Mouse (Mus musculus) kidney, postnatal 0 days (tissue): ENCODE results near the gene Snip1. TPM values are rescaled to one million over a fixed set of nuclear protein-coding genes. Genes with fewer than 3 reads are reported as not detected.

ENCODE experiments used
- ATAC-seq: fragments of 200-750 bp; cut with Nextera tagmentation; replicated peaks from 2 replicates; pipeline ENCODE4 v1.8.0; 2017; ENCODE audit warnings: low read depth, moderate number of reproducible peaks, moderate TSS enrichment, moderate library complexity; ENCODE audit not compliant: low FRiP score
- DNase-seq: peaks from one replicate; pipeline ENCODE4 v3.0.0-alpha.2; 2016; ENCODE audit warnings: low spot score
- H3K27ac ChIP-seq: fragments of 300-500 bp; sonication (generic); 2 replicates; pipeline ENCODE4 v1.5.1; 2014; ENCODE audit warnings: mild to moderate bottlenecking
- H3K27me3 ChIP-seq: fragments of 300-500 bp; sonication (generic); 2 replicates; pipeline ENCODE4 v1.6.1; 2014; ENCODE audit warnings: low read length, mixed read lengths; ENCODE audit not compliant: insufficient read depth
- H3K36me3 ChIP-seq: fragments of 300-500 bp; sonication (generic); 2 replicates; pipeline ENCODE4 v1.6.1; 2014; ENCODE audit warnings: low read length, mixed read lengths; ENCODE audit not compliant: insufficient read depth
- H3K4me1 ChIP-seq: fragments of 300-500 bp; sonication (generic); replicated peaks from 2 replicates; pipeline ENCODE4 v1.6.1; 2014; ENCODE audit warnings: antibody characterized with exemption, low read length, mixed read lengths; ENCODE audit not compliant: insufficient read depth
- H3K4me2 ChIP-seq: fragments of 300-500 bp; sonication (generic); 2 replicates; pipeline ENCODE4 v1.6.1; 2014; ENCODE audit warnings: mild to moderate bottlenecking, low read length, moderate library complexity, mixed read lengths
- H3K4me3 ChIP-seq: fragments of 300-500 bp; sonication (generic); replicated peaks from 2 replicates; pipeline ENCODE4 v1.5.1; 2014; ENCODE audit warnings: low read depth, low read length
- H3K9ac ChIP-seq: fragments of 300-500 bp; sonication (generic); 2 replicates; pipeline ENCODE4 v1.6.1; 2014; ENCODE audit warnings: low read depth, low read length
- H3K9me3 ChIP-seq: fragments of 300-500 bp; sonication (generic); replicated peaks from 2 replicates; pipeline ENCODE4 v1.6.1; 2016; ENCODE audit warnings: low read length, inconsistent platforms, mixed read lengths
- CTCF ChIP-seq: IDR thresholded peaks from 2 replicates; pipeline ENCODE4 v1.5.1; 2016; ENCODE audit warnings: antibody characterized with exemption, low read depth, mild to moderate bottlenecking, moderate library complexity
- WGBS: fragments of 180-500 bp; shearing (Covaris S2); extraction: QIAGEN DNeasy Blood & Tissue Kit; methylation state at CpG from one replicate; pipeline ENCODE4 v1.1.7; 2014; 5-methylcytosine and 5-hydroxymethylcytosine counted together
- polyA plus RNA-seq: library from polyadenylated mRNA; unstranded; fragments of >200 nt; fragmentation: Nextera tagmentation; extraction: Ambion mirVana; gene quantifications from 2 replicates; pipeline ENCODE4 v1.2.1, GENCODE M21; 2015

Gene Snip1
- polyA plus RNA-seq, 1 experiment from 2014 or later: 26.0 TPM

DNA sequence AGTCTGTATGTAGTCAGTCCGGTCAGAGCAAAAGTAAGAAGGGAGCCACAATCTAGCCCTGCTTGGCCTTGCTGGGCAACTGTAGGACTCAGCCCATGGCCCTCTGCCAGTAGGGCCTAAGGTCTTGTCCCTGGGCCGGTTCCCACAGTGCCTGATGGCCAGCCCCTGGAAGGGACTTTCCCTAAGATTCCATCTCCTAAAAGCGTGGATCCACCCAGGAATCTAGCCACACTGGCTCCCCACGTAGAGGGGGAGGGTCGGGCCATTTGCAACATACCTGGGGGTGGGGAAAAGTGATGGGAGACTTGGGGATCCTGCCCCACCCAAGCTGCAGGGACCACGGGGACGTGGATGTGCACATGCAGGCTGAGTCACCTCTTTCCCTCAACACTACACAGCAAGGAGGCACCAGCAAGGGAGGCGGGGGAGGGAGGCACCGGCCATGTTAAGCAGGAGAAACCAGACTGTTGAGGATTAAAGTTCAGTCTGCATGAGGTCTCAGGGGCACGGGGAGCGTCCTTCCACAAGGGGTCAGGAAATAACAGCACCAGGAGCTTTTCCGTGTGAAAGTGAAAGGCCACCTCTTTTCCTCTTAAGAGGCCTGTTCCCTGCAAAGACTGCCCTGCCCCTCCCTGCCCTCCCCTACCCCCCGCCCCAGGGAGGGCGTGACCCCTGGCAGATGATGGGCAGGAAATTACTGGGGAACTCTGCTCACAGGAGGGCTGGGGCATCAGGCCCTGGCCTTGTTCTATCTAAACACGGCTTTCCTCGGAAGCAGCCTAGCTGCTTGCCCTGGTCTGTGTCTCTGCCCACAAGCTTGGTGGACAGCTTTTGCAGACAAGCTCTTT, 56.2 kb downstream of the Snip1 start:
- Histone ChIP-seq H3K36me3 (peaks cover 4% of the 10 kb centered on the region; the same call in 1 of the 2 replicates), H3K9ac (no peak overlapping the region), H3K27me3 (no peaks in the 10 kb centered on the region), H3K27ac (peak overlapping the region; percentile 65), H3K4me2 (peak overlapping the region; percentile 6; the same call in 1 of the 2 replicates), H3K4me1 (peaks cover 27% of the 10 kb centered on the region), H3K4me3 (no peak overlapping the region), H3K9me3 (no peaks in the 10 kb centered on the region)
- TF ChIP-seq CTCF: no peak
- 21% methylated on average over 15 of the region's 16 CpGs for WGBS
- DNase-seq (peak; percentile 61), ATAC-seq (peak; percentile 57; the same call in 1 of the 2 replicates)

DNA sequence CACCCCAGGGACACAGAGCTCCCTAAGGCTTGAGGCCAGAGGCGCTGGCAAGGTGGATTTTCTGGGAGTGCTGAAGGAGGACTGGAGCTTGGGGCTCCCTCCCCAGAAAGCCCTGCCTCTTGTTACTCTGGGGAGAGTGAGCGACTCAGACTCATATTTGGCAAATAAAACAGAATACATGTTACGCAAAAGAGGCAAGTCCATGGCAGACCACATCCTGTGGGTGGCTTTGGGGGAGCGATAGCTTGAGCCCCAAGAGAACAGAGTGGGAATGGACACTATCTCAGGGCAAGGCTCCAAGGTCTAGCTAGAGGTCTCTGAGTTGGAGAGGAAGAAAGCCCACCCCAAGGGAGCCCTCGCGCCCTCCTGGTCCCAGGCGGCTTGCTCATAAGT, 56.8 kb downstream of the Snip1 start:
- H3K4me1 ChIP-seq: peaks cover 27% of the 10 kb centered on the region
- DNase-seq (no peak), ATAC-seq (no peak)
- H3K9ac ChIP-seq: no peak overlapping the region
- H3K9me3 ChIP-seq: no peaks in the 10 kb centered on the region
- H3K4me3 ChIP-seq: no peak overlapping the region
- no peaks in the 10 kb centered on the region for H3K27me3 ChIP-seq
- WGBS: 77% methylated on average over 7 of the region's 7 CpGs
- TF ChIP-seq CTCF: no peak
- peak overlapping the region; percentile 65; the same call in 1 of the 2 replicates for H3K27ac ChIP-seq
- H3K4me2 ChIP-seq: peak overlapping the region; percentile 6; the same call in 1 of the 2 replicates
- H3K36me3 ChIP-seq: peaks cover 4% of the 10 kb centered on the region; the same call in 1 of the 2 replicates

Other genes starting within 250 kb of the Snip1 start
- 35.1 and 39.2 TPM in 2 replicates for gene Yrdc, start 216.0 kb upstream of the Snip1 start, polyA plus RNA-seq
- 65.1 and 80.9 TPM in 2 replicates for gene 1110065P20Rik, start 215.5 kb upstream of the Snip1 start, polyA plus RNA-seq
- gene Maneal, start 204.5 kb upstream of the Snip1 start, polyA plus RNA-seq: 0.34 and 0.36 TPM in 2 replicates
- not detected in 2 replicates for gene Epha10, start 185.8 kb upstream of the Snip1 start, polyA plus RNA-seq
- 7.4 and 8.3 TPM in 2 replicates for gene 9930104L06Rik, start 129.6 kb upstream of the Snip1 start, polyA plus RNA-seq
- 42.8 and 53.9 TPM in 2 replicates for gene Cdca8, start 127.4 kb upstream of the Snip1 start, polyA plus RNA-seq
- gene Rspo1, start 80.2 kb upstream of the Snip1 start, polyA plus RNA-seq: 13.6 and 17.4 TPM in 2 replicates
- gene Gnl2, start 50.1 kb upstream of the Snip1 start, polyA plus RNA-seq: 63.7 and 66.1 TPM in 2 replicates
- gene Dnali1, start 969 bp upstream of the Snip1 start, polyA plus RNA-seq: 0.05 and 0.14 TPM in 2 replicates
- gene Meaf6, start 18.5 kb downstream of the Snip1 start, polyA plus RNA-seq: 49.5 and 50.8 TPM in 2 replicates
- gene Zc3h12a, start 61.2 kb downstream of the Snip1 start, polyA plus RNA-seq: 0.59 and 0.78 TPM in 2 replicates